Mouse (Mus musculus) heart, embryonic 15.5 days (tissue): ENCODE results near the gene 4930430F08Rik. TPM values are rescaled to one million over a fixed set of nuclear protein-coding genes. Genes with fewer than 3 reads are reported as not detected.
"Not testable (repeated sequence)": the region's sequence is repeated elsewhere in the genome, so short reads cannot be mapped to it uniquely, and the experiment has no call there.

ENCODE experiments used
- ATAC-seq: fragments of 200-750 bp; cut with Nextera tagmentation; replicated peaks from 2 replicates; pipeline ENCODE4 v1.8.0; 2017; ENCODE audit warnings: low read depth, moderate TSS enrichment; ENCODE audit not compliant: insufficient number of reproducible peaks, insufficient read depth, low FRiP score
- H3K27ac ChIP-seq: fragments of 300-500 bp; sonication (generic); 2 replicates; pipeline ENCODE4 v1.5.1; 2015; ENCODE audit warnings: mild to moderate bottlenecking, inconsistent platforms
- H3K27me3 ChIP-seq: fragments of 300-500 bp; sonication (generic); 2 replicates; pipeline ENCODE4 v1.6.1; 2015; ENCODE audit warnings: inconsistent platforms
- H3K36me3 ChIP-seq: fragments of 300-500 bp; sonication (generic); 2 replicates; pipeline ENCODE4 v1.6.1; 2015; ENCODE audit warnings: mild to moderate bottlenecking, inconsistent platforms
- H3K4me1 ChIP-seq: fragments of 300-500 bp; sonication (generic); replicated peaks from 2 replicates; pipeline ENCODE4 v1.6.1; 2015; ENCODE audit warnings: inconsistent platforms
- H3K4me2 ChIP-seq: fragments of 300-500 bp; sonication (generic); 2 replicates; pipeline ENCODE4 v1.6.1; 2015; ENCODE audit warnings: inconsistent platforms, mild to moderate bottlenecking, moderate library complexity
- H3K4me3 ChIP-seq: fragments of 300-500 bp; sonication (generic); 2 replicates; pipeline ENCODE4 v1.5.1; 2015; ENCODE audit warnings: mild to moderate bottlenecking, inconsistent platforms
- H3K9ac ChIP-seq: fragments of 300-500 bp; sonication (generic); 2 replicates; pipeline ENCODE4 v1.6.1; 2015; ENCODE audit warnings: mild to moderate bottlenecking, inconsistent platforms
- H3K9me3 ChIP-seq: fragments of 300-500 bp; sonication (generic); replicated peaks from 2 replicates; pipeline ENCODE4 v1.6.1; 2016; ENCODE audit warnings: inconsistent platforms
- WGBS: fragments of 180-500 bp; shearing (Covaris S2); methylation state at CpG from one replicate; pipeline ENCODE4 v1.1.7; 2015; ENCODE audit warnings: mixed read lengths; 5-methylcytosine and 5-hydroxymethylcytosine counted together
- polyA plus RNA-seq: library from polyadenylated mRNA; unstranded; fragments of >200 nt; fragmentation: Nextera tagmentation; extraction: Ambion mirVana; gene quantifications from 2 replicates; pipeline ENCODE4 v1.2.1, GENCODE M21; 2015

4930430F08Rik gene
- polyA plus RNA-seq, 1 experiment from 2014 or later: 5.9 TPM

DNA sequence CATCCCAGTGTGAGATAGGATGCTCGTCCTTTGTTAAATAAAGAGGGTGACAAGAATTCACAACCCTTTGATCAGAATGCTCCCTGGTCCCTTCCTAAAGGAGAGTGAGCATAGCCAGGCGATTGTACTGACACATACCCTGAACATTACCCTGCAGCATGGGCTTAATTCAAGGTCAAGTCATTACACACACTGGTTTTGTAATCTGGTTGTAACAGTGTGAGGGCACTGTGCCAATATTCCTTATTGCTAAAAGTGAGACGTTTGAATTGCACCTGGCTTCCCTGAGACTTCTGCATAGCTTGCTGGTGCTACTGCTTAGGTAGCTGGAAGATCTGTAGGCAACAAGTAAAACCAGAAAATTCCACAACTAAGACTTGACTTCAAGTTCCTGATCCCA lies 6.0 kb downstream of the 4930430F08Rik start:
- Histone ChIP-seq H3K4me1 (no peaks in the 10 kb centered on the region; the same call in 1 of the 2 replicates), H3K4me3 (no peak overlapping the region), H3K27me3 (no peaks in the 10 kb centered on the region), H3K27ac (no peak overlapping the region), H3K9ac (no peak overlapping the region), H3K9me3 (no peaks in the 10 kb centered on the region), H3K4me2 (no peak overlapping the region), H3K36me3 (0 out of 2 replicates have a peak, but pooled peaks cover 6% of the 10 kb centered on the region)
- WGBS: 66% methylated on average over 3 of the region's 3 CpGs
- no peak for ATAC-seq

DNA sequence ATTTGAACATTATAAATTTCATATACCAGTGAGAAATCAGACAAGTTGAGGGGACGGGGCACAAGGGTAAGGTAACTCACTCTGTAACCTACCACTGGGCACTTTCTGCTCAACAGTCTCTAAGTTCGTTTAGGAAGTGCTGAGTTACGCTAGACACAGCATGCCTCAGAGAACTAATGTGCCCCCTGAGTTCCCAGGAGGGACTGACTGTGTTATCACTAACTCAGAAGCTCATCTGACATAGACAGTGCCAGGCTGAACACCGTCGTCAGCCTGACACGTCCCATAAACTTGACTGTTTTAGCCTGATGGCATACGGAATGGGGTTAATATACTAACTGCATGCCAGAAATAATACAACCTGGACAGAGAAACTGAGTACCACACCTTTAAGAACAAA lies 14.9 kb downstream of the 4930430F08Rik start:
- H3K27ac ChIP-seq: no peak overlapping the region
- H3K4me2 ChIP-seq: no peak overlapping the region
- no peaks in the 10 kb centered on the region for H3K9me3 ChIP-seq
- no peaks in the 10 kb centered on the region for H3K4me1 ChIP-seq
- ATAC-seq: no peak
- WGBS: 80% methylated on average over 7 of the region's 7 CpGs
- H3K4me3 ChIP-seq: no peak overlapping the region
- H3K27me3 ChIP-seq: no peaks in the 10 kb centered on the region
- peaks cover 27% of the 10 kb centered on the region; the same call in 1 of the 2 replicates for H3K36me3 ChIP-seq
- no peak overlapping the region for H3K9ac ChIP-seq

DNA sequence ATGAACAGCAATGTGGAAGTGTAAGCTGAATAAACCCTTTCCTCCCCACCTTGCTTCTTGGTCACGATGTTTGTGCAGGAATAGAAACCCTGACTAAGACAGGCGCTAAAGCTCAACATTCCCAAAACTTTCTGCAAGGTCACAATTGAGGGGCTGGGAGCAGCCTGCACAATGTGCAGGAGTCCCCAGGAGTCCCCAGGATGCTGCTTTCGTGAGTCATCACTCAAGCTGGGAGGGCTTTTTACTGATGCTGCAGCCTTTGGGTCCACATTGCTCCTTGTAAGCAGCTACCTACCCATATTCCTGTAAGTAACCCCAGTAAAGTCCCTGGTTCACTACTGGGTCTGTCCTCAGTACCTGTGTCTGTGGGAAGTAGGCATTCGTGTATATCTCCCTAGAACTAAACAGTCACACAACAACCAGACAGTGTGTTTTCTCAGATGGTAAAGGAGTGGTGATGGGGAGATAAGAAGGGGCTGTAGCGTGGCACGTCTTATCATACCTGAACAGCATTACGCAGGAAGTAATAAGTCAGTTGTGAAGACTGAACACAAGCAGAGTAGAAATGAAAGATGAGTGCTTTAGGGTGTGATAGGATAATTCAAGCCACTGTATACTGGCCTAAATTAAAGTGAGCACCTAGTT lies 15.6 kb downstream of the 4930430F08Rik start:
- Histone ChIP-seq H3K36me3 (peaks cover 27% of the 10 kb centered on the region; the same call in 1 of the 2 replicates), H3K27ac (no peak overlapping the region), H3K9me3 (no peaks in the 10 kb centered on the region), H3K4me1 (no peaks in the 10 kb centered on the region), H3K4me3 (no peak overlapping the region), H3K9ac (no peak overlapping the region), H3K27me3 (no peaks in the 10 kb centered on the region), H3K4me2 (no peak overlapping the region)
- 81% methylated on average over 7 of the region's 7 CpGs for WGBS
- ATAC-seq: no peak

DNA sequence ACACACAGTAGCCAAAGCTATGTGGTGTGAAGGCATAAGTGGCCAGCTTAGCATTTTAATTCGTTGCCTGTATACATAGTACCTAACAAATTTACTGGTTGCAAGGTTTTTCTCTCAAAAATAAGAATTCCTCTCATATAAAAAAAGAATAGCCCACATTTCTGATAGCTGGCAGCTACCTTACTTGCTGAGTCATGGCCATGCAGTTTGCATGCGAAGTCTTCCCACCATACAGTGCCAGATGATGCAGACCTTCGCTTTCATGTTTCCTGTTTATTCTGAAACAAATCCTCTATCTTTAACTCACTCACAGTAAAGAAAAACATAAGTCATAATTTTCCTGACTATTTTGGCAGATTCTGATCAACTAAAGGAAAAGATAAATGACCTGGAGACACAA lies 18.5 kb downstream of the 4930430F08Rik start:
- Histone ChIP-seq H3K27ac (no peak overlapping the region), H3K36me3 (peaks cover 19% of the 10 kb centered on the region; the same call in 1 of the 2 replicates), H3K9me3 (no peaks in the 10 kb centered on the region), H3K9ac (no peak overlapping the region), H3K4me1 (no peaks in the 10 kb centered on the region), H3K4me2 (no peak overlapping the region), H3K4me3 (no peak overlapping the region), H3K27me3 (no peaks in the 10 kb centered on the region)
- no peak for ATAC-seq
- WGBS: 87% methylated on average over 3 of the region's 3 CpGs

DNA sequence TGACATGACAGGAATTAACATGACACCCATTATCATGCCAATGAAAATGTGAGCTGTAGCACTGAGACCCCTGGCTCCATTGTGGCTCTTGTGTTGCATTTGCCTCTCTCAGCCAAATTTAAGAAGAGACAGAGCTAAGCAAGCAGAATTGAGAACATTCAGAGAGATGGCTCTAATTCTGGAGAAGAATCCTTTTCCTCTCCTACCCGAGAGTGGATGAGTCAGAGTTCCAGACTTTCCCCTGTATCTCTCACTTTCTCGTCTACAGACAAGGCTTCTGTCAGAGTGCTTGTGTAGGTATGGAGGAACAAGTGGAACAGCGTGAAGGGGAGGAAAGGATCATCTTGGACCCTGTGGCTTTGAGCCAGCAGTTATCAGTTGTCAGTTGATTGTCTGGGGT lies 26.1 kb downstream of the 4930430F08Rik start:
- Histone ChIP-seq H3K4me2 (no peak overlapping the region), H3K9ac (no peak overlapping the region), H3K36me3 (peaks cover 13% of the 10 kb centered on the region; the same call in 1 of the 2 replicates), H3K4me3 (no peak overlapping the region), H3K9me3 (no peaks in the 10 kb centered on the region), H3K4me1 (no peaks in the 10 kb centered on the region), H3K27me3 (no peaks in the 10 kb centered on the region), H3K27ac (no peak overlapping the region)
- 64% methylated on average over 3 of the region's 3 CpGs for WGBS
- ATAC-seq: no peak

DNA sequence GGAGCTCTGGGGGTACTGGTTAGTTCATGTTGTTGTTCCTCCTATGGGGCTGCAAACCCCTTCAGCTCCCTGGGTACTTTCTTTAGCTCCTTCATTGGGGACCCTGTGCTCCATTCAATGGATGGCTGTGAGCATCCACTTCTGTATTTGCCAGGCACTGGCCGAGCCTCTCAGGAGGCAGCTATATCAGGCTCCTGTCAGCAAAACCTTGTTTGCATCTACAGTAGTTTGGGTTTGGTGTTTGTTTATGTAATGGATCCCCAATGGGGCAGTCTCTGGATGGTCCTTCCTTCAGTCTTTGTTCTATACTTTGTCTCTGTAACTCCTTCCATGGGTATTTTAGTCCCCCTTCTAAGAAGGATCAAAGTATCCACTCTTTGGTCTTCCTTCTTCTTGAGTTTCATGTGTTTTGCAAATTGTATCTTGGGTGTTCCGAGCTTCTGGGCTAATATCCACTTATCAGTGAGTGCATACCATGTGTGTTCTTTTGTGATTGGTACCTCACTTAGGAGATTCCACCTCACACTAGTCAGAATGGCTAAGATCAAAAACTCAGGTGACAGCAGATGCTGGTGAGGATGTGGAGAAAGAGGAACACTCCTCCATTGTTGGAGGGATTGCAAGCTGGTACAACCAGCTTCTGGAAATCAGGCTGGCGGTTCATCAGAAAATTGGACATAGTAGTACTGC lies 29.9 kb downstream of the 4930430F08Rik start:
- H3K4me1 ChIP-seq, H3K9ac ChIP-seq, H3K4me3 ChIP-seq, H3K4me2 ChIP-seq, H3K27me3 ChIP-seq, H3K36me3 ChIP-seq, H3K9me3 ChIP-seq, ATAC-seq, H3K27ac ChIP-seq: not testable (repeated sequence)
- WGBS: 85% methylated on average over 3 of the region's 3 CpGs

DNA sequence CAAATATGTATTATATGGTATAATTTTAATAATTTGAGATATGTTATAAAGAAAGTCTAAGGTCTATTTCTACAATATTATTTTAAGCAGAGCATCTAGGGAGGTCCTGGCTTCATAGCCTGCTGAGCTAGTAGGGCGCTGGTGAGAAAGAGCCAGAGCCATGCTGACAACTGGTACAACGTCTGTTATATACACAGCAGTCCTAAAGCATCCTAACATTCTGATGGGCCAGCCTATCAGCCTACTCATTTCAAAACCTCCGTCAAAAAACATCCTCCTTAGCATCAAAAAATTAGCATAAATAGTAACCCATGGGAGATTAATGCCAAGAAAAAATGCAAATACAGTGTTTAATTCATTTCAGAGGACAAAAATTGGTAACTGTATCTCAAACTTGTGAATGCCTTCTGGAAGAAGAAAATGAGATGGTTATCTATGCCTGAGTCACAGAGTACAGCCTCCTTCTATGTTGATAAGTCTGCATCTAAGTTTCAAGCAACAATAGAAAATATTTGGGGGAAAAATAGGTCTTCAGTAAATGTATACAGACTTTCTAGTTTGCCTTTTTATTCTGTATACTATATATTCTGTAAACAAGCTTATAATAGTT lies 33.6 kb downstream of the 4930430F08Rik start:
- no peaks in the 10 kb centered on the region for H3K36me3 ChIP-seq
- no peaks in the 10 kb centered on the region for H3K27me3 ChIP-seq
- no peak overlapping the region for H3K4me2 ChIP-seq
- H3K27ac ChIP-seq: no peak overlapping the region
- WGBS: 71% methylated on average over 3 of the region's 3 CpGs
- no peaks in the 10 kb centered on the region for H3K9me3 ChIP-seq
- no peak overlapping the region for H3K9ac ChIP-seq
- no peak for ATAC-seq
- H3K4me1 ChIP-seq: no peaks in the 10 kb centered on the region
- H3K4me3 ChIP-seq: no peak overlapping the region

DNA sequence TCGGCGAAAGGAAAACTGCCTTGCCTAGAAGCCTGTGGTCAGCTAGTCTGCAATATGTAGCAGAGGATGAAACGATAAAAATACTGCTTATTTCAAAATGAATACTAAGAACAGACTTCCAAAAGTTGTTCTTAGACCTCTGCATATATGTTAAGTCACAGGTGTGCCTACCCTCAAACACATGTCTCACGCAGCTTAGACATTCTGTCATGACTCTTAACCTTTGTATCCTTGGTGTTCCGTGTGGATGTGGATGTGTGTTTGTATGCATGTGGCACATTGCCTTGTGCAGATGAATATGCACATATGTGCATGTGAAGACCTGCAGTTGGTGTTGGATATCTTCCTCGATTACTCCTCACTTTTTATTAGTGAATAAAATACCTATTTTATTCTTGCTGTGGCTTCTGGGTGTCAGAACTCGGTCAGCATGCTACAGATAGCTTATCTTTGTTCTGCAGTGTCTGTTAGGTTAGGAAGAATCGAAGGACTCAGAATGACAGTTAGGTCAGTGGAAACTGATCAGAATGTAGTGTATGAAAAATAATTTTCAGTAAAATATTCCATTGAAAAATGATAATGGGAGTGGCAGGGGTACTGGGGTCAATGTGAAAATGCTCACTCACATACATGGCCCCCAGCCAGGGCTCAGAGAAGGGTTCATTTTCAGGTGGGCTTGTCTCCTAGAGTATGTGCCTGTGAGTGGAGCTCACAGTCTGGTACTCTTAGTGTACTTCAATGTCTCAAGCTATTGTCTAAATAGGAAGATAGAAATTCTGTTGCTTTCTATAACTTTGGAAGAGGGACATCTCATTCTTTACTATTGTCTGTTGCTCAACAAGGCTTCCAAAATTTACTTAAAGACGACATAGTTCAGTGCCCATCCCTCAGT lies 65.5 kb downstream of the 4930430F08Rik start:
- whole genome bisulfite sequencing: 81% methylated on average over 9 of the region's 9 CpGs
- Histone ChIP-seq H3K27me3 (no peaks in the 10 kb centered on the region), H3K4me1 (no peaks in the 10 kb centered on the region), H3K9ac (no peak overlapping the region), H3K4me2 (no peak overlapping the region), H3K9me3 (no peaks in the 10 kb centered on the region), H3K27ac (no peak overlapping the region), H3K36me3 (peaks cover 4% of the 10 kb centered on the region; the same call in 1 of the 2 replicates), H3K4me3 (no peak overlapping the region)
- ATAC-seq: no peak

DNA sequence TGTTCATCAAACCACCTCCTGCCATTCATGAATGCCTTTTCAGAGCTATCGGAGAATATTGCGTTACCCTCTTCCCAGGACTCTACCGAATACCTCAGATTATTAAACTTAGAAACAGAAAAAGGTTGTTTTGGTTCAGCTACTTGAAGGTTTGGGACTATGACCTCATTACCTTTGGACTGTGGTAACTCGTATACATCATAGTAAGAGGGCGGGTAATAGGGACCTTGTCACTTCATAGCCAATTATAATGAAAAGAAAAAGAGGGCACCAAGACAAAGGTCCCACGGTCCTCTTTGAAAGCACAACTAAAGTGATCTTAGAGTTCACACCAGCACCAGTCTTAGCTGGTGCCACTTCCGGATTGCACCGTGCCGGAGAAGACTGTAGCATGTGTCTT lies 67.9 kb downstream of the 4930430F08Rik start:
- no peaks in the 10 kb centered on the region for H3K4me1 ChIP-seq
- peaks cover 4% of the 10 kb centered on the region; the same call in 1 of the 2 replicates for H3K36me3 ChIP-seq
- H3K9me3 ChIP-seq: no peaks in the 10 kb centered on the region
- H3K4me3 ChIP-seq: no peak overlapping the region
- no peaks in the 10 kb centered on the region for H3K27me3 ChIP-seq
- ATAC-seq: no peak
- H3K27ac ChIP-seq: no peak overlapping the region
- no peak overlapping the region for H3K4me2 ChIP-seq
- 93% methylated on average over 9 of the region's 9 CpGs for WGBS
- no peak overlapping the region for H3K9ac ChIP-seq
